Mouse (Mus musculus) cerebellum, adult 18-20 months (tissue): ENCODE results near the gene Pex14.
"Not testable (repeated sequence)": the region's sequence is repeated elsewhere in the genome, so short reads cannot be mapped to it uniquely, and the experiment has no call there.

Source experiments
- DNase-seq, 2 experiments: peaks; one replicate each; pipeline ENCODE4 v3.0.0; 2021

Gene Pex14

GRCm38 (mm10) chr4:149101456-149101855, 1.8 kb upstream of the Pex14 start:
- no peak for DNase-seq

- DNase-seq: not testable (repeated sequence)
Measured at GRCm38 (mm10) chr4:149100449-149100848, 773 bp upstream of the Pex14 start.

- DNase-seq: no peak
Measured at GRCm38 (mm10) chr4:149098571-149098970, 1.1 kb downstream of the Pex14 start.

GRCm38 (mm10) chr4:149097956-149098355, 1.7 kb downstream of the Pex14 start:
- no peak for DNase-seq

- no peak for DNase-seq
Measured at GRCm38 (mm10) chr4:149091364-149091763, 8.3 kb downstream of the Pex14 start.

GRCm38 (mm10) chr4:149085381-149085780, 14.3 kb downstream of the Pex14 start:
- DNase-seq: no peak

- DNase-seq: peak; percentile 88 to 90
Measured at GRCm38 (mm10) chr4:149081528-149081927, 18.1 kb downstream of the Pex14 start.

- no peak for DNase-seq
Measured at GRCm38 (mm10) chr4:149080111-149080510, 19.6 kb downstream of the Pex14 start.

GRCm38 (mm10) chr4:149079629-149080028, 20.0 kb downstream of the Pex14 start:
- DNase-seq: no peak

- DNase-seq: no peak
Measured at GRCm38 (mm10) chr4:149078261-149078660, 21.4 kb downstream of the Pex14 start.

- DNase-seq: peak; percentile 57 to 63
Measured at GRCm38 (mm10) chr4:149075871-149076575, 23.7 kb downstream of the Pex14 start.

GRCm38 (mm10) chr4:149075073-149075472, 24.6 kb downstream of the Pex14 start:
- no peak for DNase-seq

- peak; percentile 51 to 52 for DNase-seq
Measured at GRCm38 (mm10) chr4:149066672-149067551, 32.8 kb downstream of the Pex14 start.

- no peak for DNase-seq
Measured at GRCm38 (mm10) chr4:149064061-149064854, 35.4 kb downstream of the Pex14 start.

GRCm38 (mm10) chr4:149062406-149063318, 37.0 kb downstream of the Pex14 start:
- no peak for DNase-seq

GRCm38 (mm10) chr4:149061432-149061718, 38.3 kb downstream of the Pex14 start:
- no peak for DNase-seq

GRCm38 (mm10) chr4:149060621-149061431, 38.9 kb downstream of the Pex14 start:
- peak; percentile 39 to 41 for DNase-seq

- DNase-seq: no peak
Measured at GRCm38 (mm10) chr4:149059713-149060112, 40.0 kb downstream of the Pex14 start.

GRCm38 (mm10) chr4:149058298-149058697, 41.4 kb downstream of the Pex14 start:
- DNase-seq: no peak

- DNase-seq: no peak
Measured at GRCm38 (mm10) chr4:149057470-149057869, 42.2 kb downstream of the Pex14 start.

GRCm38 (mm10) chr4:149056957-149057356, 42.7 kb downstream of the Pex14 start:
- no peak for DNase-seq
